Mouse (Mus musculus): ENCODE results near the gene Sp8.

Gene Sp8

DNA sequence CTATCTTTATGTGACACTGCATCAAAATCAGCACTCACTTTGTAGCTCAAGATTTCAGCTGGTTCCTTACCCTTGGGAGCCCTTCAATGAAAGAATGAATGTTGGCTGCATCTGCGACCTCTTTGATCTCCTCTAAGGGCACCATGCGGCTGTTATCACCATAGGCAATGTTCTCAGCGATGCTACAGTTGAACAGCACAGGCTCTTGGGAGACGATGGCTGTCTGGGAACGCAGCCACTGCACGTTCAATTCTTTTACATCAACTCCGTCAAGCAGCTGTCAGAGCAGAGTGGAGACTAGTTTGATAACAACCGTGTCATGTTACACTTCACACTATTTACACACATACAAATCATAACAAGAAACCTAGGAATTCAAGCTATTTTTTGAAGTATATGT, 26.5 kb downstream of the Sp8 start:
- Histone ChIP-seq H3K36me3 (ENCODE audit: control insufficient read depth, insufficient read depth, low read length, poor library complexity, severe bottlenecking) (no peaks in the 10 kb centered on the region), H3K27me3 (ENCODE audit: control insufficient read depth, insufficient read depth, low read length, poor library complexity, severe bottlenecking) (no peaks in the 10 kb centered on the region)
- no peak for DNase-seq (ENCODE audit: low read depth, low spot score)

DNA sequence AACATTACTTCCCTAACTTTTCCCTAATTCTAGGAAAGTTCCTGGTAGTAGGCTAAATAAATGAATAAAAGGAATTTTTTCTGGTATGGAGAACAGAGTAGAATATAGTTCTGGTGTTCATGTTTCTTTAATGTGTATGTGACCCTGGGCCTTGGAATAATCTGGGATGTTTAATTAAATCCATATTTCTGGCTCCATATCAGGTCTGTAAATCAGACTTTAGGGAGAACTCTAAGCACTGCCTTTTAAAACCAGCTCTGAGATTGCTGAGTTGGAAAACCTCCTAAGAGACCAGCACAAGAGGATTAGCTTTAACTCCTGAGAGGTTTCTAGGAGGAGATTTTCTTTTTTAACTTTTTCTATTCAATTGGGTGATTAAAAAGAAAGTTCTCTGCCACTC, 36.7 kb downstream of the Sp8 start:
- Histone ChIP-seq H3K36me3 (ENCODE audit: control insufficient read depth, insufficient read depth, low read length, poor library complexity, severe bottlenecking) (no peaks in the 10 kb centered on the region), H3K27me3 (ENCODE audit: control insufficient read depth, insufficient read depth, low read length, poor library complexity, severe bottlenecking) (no peaks in the 10 kb centered on the region)
- DNase-seq (ENCODE audit: low read depth, low spot score): no peak

DNA sequence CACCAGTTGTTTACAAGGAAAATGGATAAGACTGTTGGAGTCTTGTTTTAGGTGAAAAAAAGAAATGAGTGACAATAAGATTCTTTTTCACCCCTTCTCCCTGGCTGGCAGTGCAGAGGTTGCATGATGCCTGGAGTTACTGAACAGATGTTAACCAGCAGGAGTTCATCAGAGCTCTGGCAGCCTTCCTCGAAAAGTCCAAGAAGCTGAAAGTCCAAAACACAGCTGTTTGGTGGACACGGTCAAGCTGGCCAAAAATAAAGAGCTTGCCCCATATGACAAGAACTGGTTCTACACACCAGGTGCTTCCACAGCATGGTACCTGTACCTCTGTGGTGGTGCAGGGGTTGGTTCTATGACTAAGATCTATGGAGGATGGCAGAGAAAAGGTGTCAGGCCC, 41.8 kb downstream of the Sp8 start:
- DNase-seq (ENCODE audit: low read depth, low spot score): no peak
- Histone ChIP-seq H3K36me3 (ENCODE audit: control insufficient read depth, insufficient read depth, low read length, poor library complexity, severe bottlenecking) (no peaks in the 10 kb centered on the region), H3K27me3 (ENCODE audit: control insufficient read depth, insufficient read depth, low read length, poor library complexity, severe bottlenecking) (no peaks in the 10 kb centered on the region)

Measured in splenic B cell, adult 2 months (primary cell).